Mouse (Mus musculus) liver, embryonic 15.5 days (tissue): ENCODE results near the gene Tbc1d9b. TPM values are rescaled to one million over a fixed set of nuclear protein-coding genes. Genes with fewer than 3 reads are reported as not detected.
A peak's percentile ranks its signal among the peaks of the same experiment; 100 is the strongest.

ENCODE experiments used
- ATAC-seq: fragments of 200-750 bp; cut with Nextera tagmentation; 2 replicates; pipeline ENCODE4 v1.8.0; 2017; ENCODE audit warnings: moderate number of reproducible peaks, mild to moderate bottlenecking, moderate library complexity; ENCODE audit not compliant: insufficient read depth
- H3K27ac ChIP-seq: fragments of 300-500 bp; sonication (generic); replicated peaks from 2 replicates; pipeline ENCODE4 v1.5.1; 2015; ENCODE audit warnings: mild to moderate bottlenecking, inconsistent platforms
- H3K27me3 ChIP-seq: fragments of 300-500 bp; sonication (generic); 2 replicates; pipeline ENCODE4 v1.6.1; 2015; ENCODE audit warnings: mild to moderate bottlenecking, inconsistent platforms
- H3K36me3 ChIP-seq: fragments of 300-500 bp; sonication (generic); replicated peaks from 2 replicates; pipeline ENCODE4 v1.6.1; 2015; ENCODE audit warnings: moderate library complexity, mild to moderate bottlenecking, inconsistent platforms
- H3K4me1 ChIP-seq: fragments of 300-500 bp; sonication (generic); replicated peaks from 2 replicates; pipeline ENCODE4 v1.6.1; 2015; ENCODE audit warnings: inconsistent platforms
- H3K4me2 ChIP-seq: fragments of 300-500 bp; sonication (generic); 2 replicates; pipeline ENCODE4 v1.6.1; 2015; ENCODE audit warnings: moderate library complexity, mild to moderate bottlenecking, inconsistent platforms
- H3K4me3 ChIP-seq: fragments of 300-500 bp; sonication (generic); replicated peaks from 2 replicates; pipeline ENCODE4 v1.5.1; 2015; ENCODE audit warnings: mild to moderate bottlenecking, inconsistent platforms
- H3K9ac ChIP-seq: fragments of 300-500 bp; sonication (generic); 2 replicates; pipeline ENCODE4 v1.6.1; 2015; ENCODE audit warnings: moderate library complexity, mild to moderate bottlenecking, inconsistent platforms
- H3K9me3 ChIP-seq: fragments of 300-500 bp; sonication (generic); replicated peaks from 2 replicates; pipeline ENCODE4 v1.6.1; 2016; ENCODE audit warnings: inconsistent platforms
- WGBS: fragments of 180-500 bp; shearing (Covaris S2); methylation state at CpG from one replicate; pipeline ENCODE4 v1.1.7; 2015; ENCODE audit warnings: mixed read lengths; ENCODE audit not compliant: insufficient replicate concordance; 5-methylcytosine and 5-hydroxymethylcytosine counted together
- polyA plus RNA-seq: library from polyadenylated mRNA; unstranded; fragments of >200 nt; fragmentation: Nextera tagmentation; extraction: Ambion mirVana; gene quantifications from 2 replicates; pipeline ENCODE4 v1.2.1, GENCODE M21; 2015

Gene Tbc1d9b
- polyA plus RNA-seq, result 11.7 and 13.6 TPM in 2 replicates

- Histone ChIP-seq H3K27me3 (no peaks in the 10 kb centered on the region), H3K4me1 (peaks cover 66% of the 10 kb centered on the region), H3K9ac (peak within 1 kb of the TSS; percentile 93), H3K27ac (peak within 1 kb of the TSS; percentile 85), H3K36me3 (0 out of 2 replicates have a peak, but pooled peaks cover 6% of the 10 kb centered on the region), H3K4me3 (peak within 1 kb of the TSS; percentile 74), H3K4me2 (peak within 1 kb of the TSS; percentile 88), H3K9me3 (no peaks in the 10 kb centered on the region)
- ATAC-seq, result peak; percentile 92
- WGBS, result under 1% methylated on average over 77 of the region's 77 CpGs
These were observed at the start of gene Tbc1d9b for GRCm38 (mm10) chr11:50130811-50131766. Tbc1d9b (plus strand) TSS chr11:50131396.

GRCm38 (mm10) chr11:50086211-50086610, 45.0 kb upstream of the Tbc1d9b start:
- WGBS, result 70% methylated on average over 3 of the region's 3 CpGs
- ATAC-seq, result no peak
- Histone ChIP-seq H3K27ac (no peak overlapping the region), H3K4me2 (no peak overlapping the region), H3K36me3 (peaks cover 14% of the 10 kb centered on the region; the same call in 1 of the 2 replicates), H3K9ac (no peak overlapping the region), H3K4me3 (no peak overlapping the region), H3K27me3 (no peaks in the 10 kb centered on the region), H3K4me1 (peaks cover 7% of the 10 kb centered on the region; the same call in 1 of the 2 replicates), H3K9me3 (no peaks in the 10 kb centered on the region)

- 0 out of 2 replicates have a peak overlapping the region, but pooled peaks have one; percentile 24 for H3K27ac ChIP-seq
These were observed 41.4 kb upstream of the Tbc1d9b start for GRCm38 (mm10) chr11:50089840-50090239.

GRCm38 (mm10) chr11:50090982-50091675, 40.1 kb upstream of the Tbc1d9b start:
- peaks cover 19% of the 10 kb centered on the region for H3K36me3 ChIP-seq
- ATAC-seq, result no peak
- no peak overlapping the region for H3K4me3 ChIP-seq
- peaks cover 7% of the 10 kb centered on the region; the same call in 1 of the 2 replicates for H3K4me1 ChIP-seq
- no peak overlapping the region for H3K4me2 ChIP-seq
- H3K9ac ChIP-seq, result no peak overlapping the region
- no peak overlapping the region for H3K27ac ChIP-seq
- no peaks in the 10 kb centered on the region for H3K9me3 ChIP-seq
- H3K27me3 ChIP-seq, result no peaks in the 10 kb centered on the region
- 71% methylated on average over 5 of the region's 5 CpGs for WGBS

More at GRCm38 (mm10) chr11:50089840-50090239, 41.4 kb upstream of the Tbc1d9b start:
- Histone ChIP-seq H3K4me3 (no peak overlapping the region), H3K4me2 (no peak overlapping the region), H3K4me1 (peaks cover 7% of the 10 kb centered on the region; the same call in 1 of the 2 replicates), H3K9me3 (no peaks in the 10 kb centered on the region), H3K9ac (no peak overlapping the region), H3K36me3 (peaks cover 16% of the 10 kb centered on the region; the same call in 1 of the 2 replicates), H3K27me3 (no peaks in the 10 kb centered on the region)
- ATAC-seq, result no peak; the same call in 1 of the 2 replicates
- WGBS, result 51% methylated on average over 1 of the region's 1 CpGs

- Histone ChIP-seq H3K4me3 (no peak overlapping the region), H3K27me3 (no peaks in the 10 kb centered on the region), H3K27ac (no peak overlapping the region), H3K9me3 (no peaks in the 10 kb centered on the region), H3K4me2 (no peak overlapping the region), H3K4me1 (peaks cover 7% of the 10 kb centered on the region; the same call in 1 of the 2 replicates), H3K36me3 (peaks cover 19% of the 10 kb centered on the region), H3K9ac (no peak overlapping the region)
- ATAC-seq, result no peak
These were observed 39.5 kb upstream of the Tbc1d9b start for GRCm38 (mm10) chr11:50091681-50092080.

GRCm38 (mm10) chr11:50095661-50096060, 35.5 kb upstream of the Tbc1d9b start:
- no peak overlapping the region for H3K9ac ChIP-seq
- no peak overlapping the region for H3K27ac ChIP-seq
- no peaks in the 10 kb centered on the region for H3K4me1 ChIP-seq
- H3K27me3 ChIP-seq, result no peaks in the 10 kb centered on the region
- H3K9me3 ChIP-seq, result no peaks in the 10 kb centered on the region
- no peak overlapping the region for H3K4me2 ChIP-seq
- no peak overlapping the region for H3K4me3 ChIP-seq
- WGBS, result 79% methylated on average over 9 of the region's 9 CpGs
- ATAC-seq, result no peak
- peaks cover 20% of the 10 kb centered on the region for H3K36me3 ChIP-seq

GRCm38 (mm10) chr11:50097091-50097490, 34.1 kb upstream of the Tbc1d9b start:
- no peak overlapping the region for H3K9ac ChIP-seq
- H3K9me3 ChIP-seq, result no peaks in the 10 kb centered on the region
- H3K27me3 ChIP-seq, result no peaks in the 10 kb centered on the region
- WGBS, result 78% methylated on average over 6 of the region's 6 CpGs
- no peak overlapping the region for H3K4me3 ChIP-seq
- H3K27ac ChIP-seq, result no peak overlapping the region
- H3K36me3 ChIP-seq, result peaks cover 17% of the 10 kb centered on the region
- H3K4me1 ChIP-seq, result no peaks in the 10 kb centered on the region
- no peak for ATAC-seq
- H3K4me2 ChIP-seq, result no peak overlapping the region

GRCm38 (mm10) chr11:50098961-50099481, 32.2 kb upstream of the Tbc1d9b start:
- 61% methylated on average over 8 of the region's 8 CpGs for WGBS
- no peak overlapping the region for H3K4me3 ChIP-seq
- H3K27me3 ChIP-seq, result no peaks in the 10 kb centered on the region
- H3K9me3 ChIP-seq, result no peaks in the 10 kb centered on the region
- H3K4me1 ChIP-seq, result peaks cover 5% of the 10 kb centered on the region; the same call in 1 of the 2 replicates
- no peak for ATAC-seq
- no peak overlapping the region for H3K27ac ChIP-seq
- no peak overlapping the region for H3K9ac ChIP-seq
- H3K36me3 ChIP-seq, result peaks cover 17% of the 10 kb centered on the region
- H3K4me2 ChIP-seq, result no peak overlapping the region

- Histone ChIP-seq H3K4me2 (no peak overlapping the region), H3K27me3 (no peaks in the 10 kb centered on the region), H3K27ac (no peak overlapping the region), H3K9ac (no peak overlapping the region), H3K4me1 (peaks cover 10% of the 10 kb centered on the region; the same call in 1 of the 2 replicates), H3K36me3 (peaks cover 17% of the 10 kb centered on the region), H3K4me3 (no peak overlapping the region), H3K9me3 (no peaks in the 10 kb centered on the region)
- no peak for ATAC-seq
- 70% methylated on average over 2 of the region's 2 CpGs for WGBS
These were observed 31.5 kb upstream of the Tbc1d9b start for GRCm38 (mm10) chr11:50099692-50100091.

GRCm38 (mm10) chr11:50100548-50101307, 30.5 kb upstream of the Tbc1d9b start:
- Histone ChIP-seq H3K4me3 (no peak overlapping the region), H3K9ac (no peak overlapping the region), H3K27ac (no peak overlapping the region), H3K4me1 (peaks cover 12% of the 10 kb centered on the region; the same call in 1 of the 2 replicates), H3K27me3 (no peaks in the 10 kb centered on the region), H3K4me2 (no peak overlapping the region), H3K36me3 (peaks cover 16% of the 10 kb centered on the region), H3K9me3 (no peaks in the 10 kb centered on the region)
- WGBS, result 70% methylated on average over 2 of the region's 2 CpGs
- ATAC-seq, result no peak
